Mouse (Mus musculus) kidney, embryonic 15.5 days (tissue): ENCODE data around the gene Gas2. TPM values are rescaled to one million over a fixed set of nuclear protein-coding genes. Genes with fewer than 3 reads are reported as not detected.

Experiments used
- ATAC-seq: fragments of 200-750 bp; cut with Nextera tagmentation; replicated peaks from 2 replicates; pipeline ENCODE4 v1.8.0; 2017; ENCODE audit warnings: moderate TSS enrichment; ENCODE audit not compliant: low FRiP score
- H3K27ac ChIP-seq: fragments of 300-500 bp; sonication (generic); 2 replicates; pipeline ENCODE4 v1.5.1; 2015; ENCODE audit warnings: mild to moderate bottlenecking, inconsistent platforms
- H3K27me3 ChIP-seq: fragments of 300-500 bp; sonication (generic); 2 replicates; pipeline ENCODE4 v1.6.1; 2015; ENCODE audit warnings: inconsistent platforms
- H3K36me3 ChIP-seq: fragments of 300-500 bp; sonication (generic); 2 replicates; pipeline ENCODE4 v1.6.1; 2015; ENCODE audit warnings: inconsistent platforms
- H3K4me1 ChIP-seq: fragments of 300-500 bp; sonication (generic); 2 replicates; pipeline ENCODE4 v1.6.1; 2015; ENCODE audit warnings: inconsistent platforms
- H3K4me2 ChIP-seq: fragments of 300-500 bp; sonication (generic); 2 replicates; pipeline ENCODE4 v1.6.1; 2015; ENCODE audit warnings: moderate library complexity, mild to moderate bottlenecking, inconsistent platforms
- H3K4me3 ChIP-seq: fragments of 300-500 bp; sonication (generic); replicated peaks from 2 replicates; pipeline ENCODE4 v1.5.1; 2015; ENCODE audit warnings: mild to moderate bottlenecking, inconsistent platforms
- H3K9ac ChIP-seq: fragments of 300-500 bp; sonication (generic); 2 replicates; pipeline ENCODE4 v1.6.1; 2015; ENCODE audit warnings: mild to moderate bottlenecking, inconsistent platforms
- H3K9me3 ChIP-seq: fragments of 300-500 bp; sonication (generic); replicated peaks from 2 replicates; pipeline ENCODE4 v1.6.1; 2016; ENCODE audit warnings: inconsistent platforms
- WGBS: fragments of 180-500 bp; shearing (Covaris S2); methylation state at CpG from one replicate; pipeline ENCODE4 v1.1.7; 2015; ENCODE audit warnings: mixed read lengths; 5-methylcytosine and 5-hydroxymethylcytosine counted together
- polyA plus RNA-seq: library from polyadenylated mRNA; unstranded; fragments of >200 nt; fragmentation: Nextera tagmentation; extraction: Ambion mirVana; gene quantifications from 2 replicates; pipeline ENCODE4 v1.2.1, GENCODE M21; 2015

Gas2 gene
- polyA plus RNA-seq, 1 experiment from 2014 or later: 93.9 TPM

GRCm38 (mm10) chr7:51851890-51852507 lies 9.8 kb upstream of the Gas2 start:
- Histone ChIP-seq H3K36me3 (peaks cover 5% of the 10 kb centered on the region; the same call in 1 of the 2 replicates), H3K4me1 (no peaks in the 10 kb centered on the region), H3K4me3 (no peak overlapping the region), H3K27ac (no peak overlapping the region), H3K9me3 (no peaks in the 10 kb centered on the region), H3K9ac (no peak overlapping the region), H3K27me3 (no peaks in the 10 kb centered on the region), H3K4me2 (no peak overlapping the region)
- 93% methylated on average over 5 of the region's 5 CpGs for WGBS
- no peak for ATAC-seq

GRCm38 (mm10) chr7:51862097-51862492 lies 280 bp downstream of the Gas2 start, which contains the start of gene Fancf:
TSS of gene Fancf (minus strand) at chr7:51862267.
- no peaks in the 10 kb centered on the region for H3K9me3 ChIP-seq
- H3K27ac ChIP-seq: peak within 1 kb of the TSS; percentile 99
- peaks cover 22% of the 10 kb centered on the region for H3K36me3 ChIP-seq
- H3K4me2 ChIP-seq: peak within 1 kb of the TSS; percentile 60
- ATAC-seq: peak; percentile 98
- no peaks in the 10 kb centered on the region for H3K27me3 ChIP-seq
- under 1% methylated on average over 42 of the region's 43 CpGs for WGBS
- peaks cover 27% of the 10 kb centered on the region for H3K4me1 ChIP-seq
- peak within 1 kb of the TSS; percentile 81 for H3K4me3 ChIP-seq
- H3K9ac ChIP-seq: peak within 1 kb of the TSS; percentile 84

- Histone ChIP-seq H3K27me3 (no peaks in the 10 kb centered on the region), H3K9me3 (no peaks in the 10 kb centered on the region), H3K4me2 (peak overlapping the region; percentile 60), H3K9ac (peak overlapping the region; percentile 84; the same call in 1 of the 2 replicates), H3K27ac (no peak overlapping the region; the same call in 1 of the 2 replicates), H3K36me3 (peaks cover 19% of the 10 kb centered on the region), H3K4me3 (peak overlapping the region; percentile 81), H3K4me1 (peaks cover 27% of the 10 kb centered on the region)
- 68% methylated on average over 3 of the region's 3 CpGs for WGBS
- no peak for ATAC-seq
These were observed 1.0 kb downstream of the Gas2 start for GRCm38 (mm10) chr7:51862842-51863241.

DNA sequence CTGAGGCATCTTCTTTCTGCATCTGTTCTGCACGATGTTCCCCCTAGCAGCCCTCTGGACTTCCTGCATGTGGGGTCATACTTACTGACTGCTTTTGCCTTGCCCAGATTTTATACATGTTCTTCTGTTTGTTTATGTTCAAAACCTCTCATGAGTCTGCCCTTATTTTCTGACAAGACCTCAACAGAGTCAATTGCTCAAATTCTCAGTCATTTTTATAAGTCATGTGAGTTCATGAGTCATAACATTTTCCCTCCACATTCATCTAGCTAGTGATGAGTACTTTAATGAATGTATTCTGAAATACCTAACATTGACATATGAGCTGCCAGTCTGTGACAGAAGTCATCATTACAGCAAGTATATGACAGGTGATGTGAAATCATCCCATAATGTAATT lies 3.5 kb downstream of the Gas2 start:
- Histone ChIP-seq H3K4me1 (peaks cover 27% of the 10 kb centered on the region), H3K4me2 (no peak overlapping the region), H3K9ac (no peak overlapping the region), H3K27ac (peak overlapping the region; percentile 45; the same call in 1 of the 2 replicates), H3K36me3 (peaks cover 3% of the 10 kb centered on the region; the same call in 1 of the 2 replicates), H3K9me3 (no peaks in the 10 kb centered on the region), H3K27me3 (no peaks in the 10 kb centered on the region), H3K4me3 (no peak overlapping the region)
- 49% methylated on average over 1 of the region's 1 CpGs for WGBS
- no peak for ATAC-seq

- 88% methylated on average over 1 of the region's 1 CpGs for whole genome bisulfite sequencing
These were observed 6.2 kb downstream of the Gas2 start for GRCm38 (mm10) chr7:51867983-51868382.

DNA sequence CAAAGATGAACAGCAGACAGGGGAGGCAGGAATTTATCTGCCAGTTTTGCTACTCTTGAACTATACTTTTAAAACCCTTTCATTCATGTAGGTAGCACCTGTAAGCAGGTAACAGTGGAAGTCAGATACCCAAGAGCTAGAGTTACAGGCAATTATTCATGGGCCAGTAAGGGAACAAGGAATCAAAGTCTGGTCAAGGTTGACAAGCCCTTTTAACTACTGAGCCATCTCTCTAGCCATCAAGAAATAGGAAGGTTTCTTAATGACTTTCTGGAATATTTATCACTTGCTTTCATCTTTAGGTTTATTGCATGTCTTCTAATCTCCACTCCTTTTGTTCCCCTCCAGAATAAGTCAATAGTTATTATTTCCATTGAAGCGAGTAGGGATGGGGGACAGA lies 10.2 kb downstream of the Gas2 start:
- WGBS: 25% methylated on average over 1 of the region's 1 CpGs
- H3K27ac ChIP-seq: no peak overlapping the region
- peak; percentile 52; the same call in 1 of the 2 replicates for ATAC-seq
- H3K4me1 ChIP-seq: 0 out of 2 replicates have a peak, but pooled peaks cover 2% of the 10 kb centered on the region
- H3K9me3 ChIP-seq: no peaks in the 10 kb centered on the region
- no peak overlapping the region for H3K4me2 ChIP-seq
- no peak overlapping the region for H3K4me3 ChIP-seq
- peaks cover 3% of the 10 kb centered on the region; the same call in 1 of the 2 replicates for H3K36me3 ChIP-seq
- no peaks in the 10 kb centered on the region for H3K27me3 ChIP-seq
- H3K9ac ChIP-seq: no peak overlapping the region

More at GRCm38 (mm10) chr7:51867983-51868382, 6.2 kb downstream of the Gas2 start:
- Histone ChIP-seq H3K4me3 (no peak overlapping the region), H3K36me3 (peaks cover 3% of the 10 kb centered on the region; the same call in 1 of the 2 replicates), H3K27ac (no peak overlapping the region), H3K27me3 (no peaks in the 10 kb centered on the region), H3K4me2 (no peak overlapping the region), H3K4me1 (peaks cover 17% of the 10 kb centered on the region), H3K9me3 (no peaks in the 10 kb centered on the region), H3K9ac (no peak overlapping the region)
- ATAC-seq: no peak

DNA sequence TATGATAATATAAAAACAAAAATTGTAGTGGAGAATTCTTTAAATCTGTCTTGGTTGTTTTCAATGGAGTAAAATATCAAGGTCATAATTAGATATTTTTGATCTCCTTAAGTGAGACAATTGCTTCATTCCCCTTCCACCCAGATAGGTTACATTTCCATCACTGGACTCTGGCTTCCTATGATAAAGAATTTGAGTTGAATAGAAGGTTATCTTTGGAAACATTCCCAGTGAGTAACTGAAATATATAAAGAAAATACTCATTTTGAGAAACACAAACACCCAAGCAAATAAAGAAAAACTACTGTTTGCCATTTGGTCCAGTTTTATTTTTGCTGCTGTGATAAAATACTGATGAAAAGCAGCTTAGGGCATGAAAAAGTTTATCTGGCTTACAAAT lies 10.8 kb downstream of the Gas2 start:
- H3K27me3 ChIP-seq: no peaks in the 10 kb centered on the region
- no peak overlapping the region for H3K27ac ChIP-seq
- no peak overlapping the region for H3K4me2 ChIP-seq

GRCm38 (mm10) chr7:51876316-51876715 lies 14.5 kb downstream of the Gas2 start:
- Histone ChIP-seq H3K27ac (no peak overlapping the region), H3K4me1 (peaks cover 23% of the 10 kb centered on the region), H3K9ac (no peak overlapping the region), H3K4me2 (no peak overlapping the region), H3K36me3 (no peaks in the 10 kb centered on the region), H3K4me3 (no peak overlapping the region), H3K27me3 (no peaks in the 10 kb centered on the region), H3K9me3 (no peaks in the 10 kb centered on the region)
- no peak for ATAC-seq

More for the DNA sequence above, 10.8 kb downstream of the Gas2 start:
- Histone ChIP-seq H3K36me3 (no peaks in the 10 kb centered on the region), H3K4me1 (0 out of 2 replicates have a peak, but pooled peaks cover 2% of the 10 kb centered on the region), H3K9ac (no peak overlapping the region), H3K9me3 (no peaks in the 10 kb centered on the region), H3K4me3 (no peak overlapping the region)
- no peak for ATAC-seq

- Histone ChIP-seq H3K4me1 (peaks cover 21% of the 10 kb centered on the region), H3K27me3 (no peaks in the 10 kb centered on the region), H3K27ac (peak overlapping the region; percentile 98), H3K9ac (peak overlapping the region; percentile 56), H3K36me3 (no peaks in the 10 kb centered on the region), H3K4me2 (peak overlapping the region; percentile 82), H3K9me3 (no peaks in the 10 kb centered on the region), H3K4me3 (peak overlapping the region; percentile 53)
- WGBS: under 1% methylated on average over 8 of the region's 8 CpGs
- peak; percentile 79 for ATAC-seq
These were observed 16.9 kb downstream of the Gas2 start for GRCm38 (mm10) chr7:51878730-51879129.

GRCm38 (mm10) chr7:51879136-51879723 lies 17.4 kb downstream of the Gas2 start:
- Histone ChIP-seq H3K27ac (peak overlapping the region; percentile 98), H3K9ac (peak overlapping the region; percentile 56), H3K9me3 (no peaks in the 10 kb centered on the region), H3K4me2 (peak overlapping the region; percentile 82), H3K27me3 (no peaks in the 10 kb centered on the region), H3K36me3 (no peaks in the 10 kb centered on the region), H3K4me3 (peak overlapping the region; percentile 53), H3K4me1 (peaks cover 21% of the 10 kb centered on the region)
- ATAC-seq: peak; percentile 88
- WGBS: 0% methylated on average over 17 of the region's 17 CpGs

DNA sequence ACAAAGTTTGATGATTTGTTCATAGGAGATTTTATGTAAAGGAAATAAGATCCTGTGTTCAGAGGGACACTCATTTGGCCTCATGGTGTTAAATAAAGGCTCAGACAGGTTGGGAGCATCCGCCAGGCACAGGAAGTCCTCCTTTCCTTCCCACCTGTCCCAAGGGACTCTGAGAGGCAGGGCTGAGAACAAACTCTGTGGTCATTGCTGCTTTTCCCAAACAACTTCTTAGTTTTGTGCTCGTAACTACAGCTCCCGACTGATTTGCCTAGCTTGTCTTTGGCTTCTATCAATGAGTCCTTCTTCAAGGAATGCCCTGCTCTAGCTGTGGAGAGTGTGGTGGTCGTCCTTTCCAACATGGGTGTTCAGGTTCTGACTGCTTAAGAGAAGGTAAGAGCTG lies 18.3 kb downstream of the Gas2 start:
- Histone ChIP-seq H3K27ac (no peak overlapping the region), H3K9ac (no peak overlapping the region), H3K27me3 (no peaks in the 10 kb centered on the region), H3K9me3 (no peaks in the 10 kb centered on the region), H3K4me2 (peak overlapping the region; percentile 82; the same call in 1 of the 2 replicates), H3K4me3 (no peak overlapping the region), H3K36me3 (no peaks in the 10 kb centered on the region), H3K4me1 (peaks cover 21% of the 10 kb centered on the region)
- no peak for ATAC-seq
- WGBS: 57% methylated on average over 4 of the region's 4 CpGs

GRCm38 (mm10) chr7:51885345-51885744 lies 23.5 kb downstream of the Gas2 start:
- H3K9ac ChIP-seq: no peak overlapping the region
- peaks cover 21% of the 10 kb centered on the region for H3K4me1 ChIP-seq
- H3K4me3 ChIP-seq: no peak overlapping the region
- no peaks in the 10 kb centered on the region for H3K36me3 ChIP-seq
- no peak overlapping the region for H3K4me2 ChIP-seq
- ATAC-seq: peak; percentile 72
- no peak overlapping the region for H3K27ac ChIP-seq
- no peaks in the 10 kb centered on the region for H3K9me3 ChIP-seq
- H3K27me3 ChIP-seq: no peaks in the 10 kb centered on the region
- 37% methylated on average over 3 of the region's 3 CpGs for WGBS
